Mouse (Mus musculus) cerebellum, adult 11-12 months (tissue): ENCODE data around the gene Sycp2l.

Experiments used
- DNase-seq: peaks from one replicate; pipeline ENCODE4 v3.0.0; 2022

Gene Sycp2l

DNA sequence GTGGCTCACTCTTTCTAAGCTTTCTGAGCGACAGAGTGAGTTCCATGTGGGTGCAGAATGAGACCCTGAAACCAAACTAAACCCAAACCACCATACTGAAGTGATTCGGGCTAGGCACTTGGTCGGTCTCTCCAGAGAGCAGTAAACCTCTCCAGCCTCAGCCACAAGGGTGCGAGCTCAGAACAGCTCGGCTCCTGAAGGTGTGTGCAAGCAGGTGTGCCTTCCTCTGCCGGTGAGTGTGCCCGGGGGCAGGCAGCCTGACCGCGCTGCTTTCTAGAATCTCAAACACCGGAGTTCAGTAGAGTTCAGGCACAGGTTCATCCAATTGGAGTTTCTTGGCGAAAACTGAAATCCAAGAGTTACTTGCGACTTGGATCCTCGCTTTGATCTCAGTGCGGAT is at the start of gene Sycp2l:
Sycp2l (plus strand) TSS at position 368 of the 400 bp plus-strand sequence.
- DNase-seq: no peak

DNA sequence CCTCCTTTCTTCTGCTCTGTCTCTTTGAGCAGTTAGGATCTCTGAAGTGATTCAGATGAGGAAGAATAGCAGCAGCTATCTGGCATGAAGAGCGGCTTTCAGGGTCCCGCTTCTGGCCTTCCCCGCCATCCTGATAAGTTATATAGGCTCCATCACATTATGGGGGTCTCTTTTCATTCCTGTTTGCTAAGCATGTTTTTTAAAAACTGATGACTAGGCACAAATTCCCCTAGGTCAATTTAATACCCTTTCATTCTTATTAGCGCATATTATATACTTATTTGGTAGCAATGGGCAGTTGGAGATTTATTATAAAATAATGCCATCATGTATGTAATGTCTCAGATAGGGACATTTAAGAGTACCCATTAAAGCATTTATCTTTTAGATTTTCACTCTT is 46.5 kb upstream of the Sycp2l start:
- no peak for DNase-seq

DNA sequence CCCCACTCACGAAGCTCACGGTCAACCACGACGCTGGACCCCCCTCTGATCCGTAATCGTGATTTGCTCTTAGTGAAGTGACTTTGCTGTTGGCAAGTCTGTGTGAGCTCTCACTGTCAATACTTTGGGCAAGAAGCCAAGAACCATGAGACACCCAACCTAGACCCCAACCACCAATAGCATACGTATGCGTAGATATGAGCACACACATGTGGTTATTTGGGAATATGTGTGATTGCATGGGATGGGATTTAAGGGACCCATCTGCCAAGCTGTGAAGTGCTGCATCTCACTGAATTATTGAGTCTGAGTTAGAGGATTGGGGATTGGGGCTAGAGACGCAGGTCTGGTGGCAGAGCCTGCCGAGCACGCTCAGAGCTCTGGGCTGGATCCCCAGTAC is 42.5 kb upstream of the Sycp2l start:
- DNase-seq: no peak

DNA sequence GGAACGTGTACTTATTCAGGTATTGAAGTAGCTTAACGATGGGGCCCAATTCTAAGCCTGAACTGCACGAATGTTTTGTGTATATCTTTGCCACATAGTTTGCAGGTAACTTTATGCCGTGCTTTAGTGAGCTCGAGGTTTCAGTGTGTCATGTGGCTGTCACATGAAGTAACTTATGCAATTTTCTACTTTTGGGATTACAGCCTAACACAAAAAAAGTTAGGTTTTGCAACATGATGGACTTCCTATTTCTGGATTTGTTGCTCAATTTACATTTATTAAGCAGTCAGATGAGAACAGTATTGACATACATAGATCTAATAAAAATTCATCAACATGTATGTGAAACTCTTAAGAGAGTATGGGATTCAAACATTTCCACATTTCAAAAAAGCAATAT is 40.3 kb upstream of the Sycp2l start:
- DNase-seq: no peak

DNA sequence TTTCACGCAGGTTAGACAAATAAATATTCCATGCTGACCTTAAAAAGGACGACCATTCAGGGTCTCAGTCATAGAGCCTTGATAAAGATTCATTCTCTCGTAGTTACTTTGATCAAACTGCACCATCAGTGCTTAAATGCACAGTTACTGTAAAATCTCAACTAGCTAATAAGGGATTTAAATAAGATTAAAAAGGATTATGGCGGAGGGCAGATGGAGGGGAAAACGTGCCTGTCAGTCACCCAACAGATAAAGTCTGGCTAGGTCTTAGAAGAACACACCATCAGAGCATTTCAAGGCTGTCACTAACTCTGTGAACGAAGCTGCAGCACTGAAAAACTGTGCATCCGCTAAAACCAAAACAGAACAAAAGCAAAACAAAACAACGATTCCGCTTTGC is 36.2 kb upstream of the Sycp2l start:
- no peak for DNase-seq

DNA sequence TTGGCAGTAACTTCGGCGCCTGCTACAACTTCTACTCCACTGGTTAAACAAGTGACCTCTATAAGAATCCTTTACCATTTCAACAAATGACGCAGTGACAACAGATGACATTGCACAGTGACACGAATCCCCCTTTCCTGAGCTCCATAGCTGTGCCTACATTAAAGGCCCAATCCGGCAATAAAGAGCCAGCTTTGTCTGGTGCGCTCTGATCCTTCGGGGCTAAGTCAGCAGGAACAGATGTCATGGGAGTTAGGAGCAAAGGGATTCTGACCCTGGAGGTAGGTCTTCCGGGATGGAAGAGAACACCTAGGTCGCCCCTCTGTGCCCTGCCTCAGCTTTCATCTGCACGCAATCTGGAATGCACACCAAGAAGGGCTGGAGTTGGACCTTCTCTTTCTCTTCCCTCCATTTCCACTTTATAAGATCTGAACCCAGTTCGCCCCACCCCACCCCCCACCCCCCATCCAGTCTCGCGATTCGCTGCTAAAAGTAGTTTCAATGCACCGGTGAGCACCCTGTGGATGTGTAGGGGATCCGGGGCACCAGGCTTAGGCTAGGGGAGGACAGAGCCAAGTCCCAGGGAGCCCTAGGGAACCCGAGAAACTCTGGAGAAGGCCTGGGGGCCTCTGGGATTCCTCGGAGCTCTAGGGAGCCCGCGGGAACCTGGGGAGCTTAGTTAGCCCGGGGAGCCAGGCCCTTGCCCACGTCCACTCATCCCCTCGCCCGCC is 35.3 kb upstream of the Sycp2l start:
- no peak for DNase-seq

DNA sequence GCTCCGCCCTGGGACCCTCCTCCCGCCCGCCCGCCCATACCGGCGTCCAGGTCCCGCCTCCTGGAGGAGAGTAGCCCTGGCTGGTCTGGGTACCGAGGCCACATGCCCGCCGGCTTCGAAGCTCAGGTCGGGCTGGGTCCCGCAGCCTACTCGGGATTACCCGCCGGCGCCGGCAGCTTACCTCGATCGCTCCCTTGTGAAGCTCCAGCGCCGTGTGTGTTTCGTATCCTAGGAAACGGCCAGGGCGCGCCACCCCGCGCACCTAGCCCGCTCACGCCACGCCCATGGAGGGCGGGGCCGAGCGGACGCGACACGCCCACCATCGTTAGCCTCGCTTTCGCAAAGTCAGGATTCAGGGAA is 34.7 kb upstream of the Sycp2l start, which contains the start of gene Mak:
Mak (minus strand) TSS at position 286 of the 360 bp plus-strand sequence.
- peak; percentile 8 for DNase-seq

DNA sequence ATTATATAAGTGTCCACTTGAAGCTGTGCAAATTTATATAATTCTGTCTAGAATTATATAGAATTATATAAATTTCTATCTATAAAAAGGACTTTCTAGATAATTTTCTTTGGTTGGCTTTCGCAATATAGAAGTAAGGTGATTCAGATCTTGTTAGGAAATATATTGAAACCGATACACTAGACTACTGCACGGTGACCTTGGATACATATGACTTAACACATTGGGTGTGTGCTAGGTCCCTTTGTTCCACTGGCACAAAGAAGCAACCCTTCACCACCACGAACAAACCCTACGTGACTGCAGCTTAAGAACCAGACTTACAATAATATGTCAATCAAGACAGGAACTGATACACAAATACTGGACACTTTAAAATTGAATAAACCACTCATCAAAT is 34.2 kb upstream of the Sycp2l start:
- no peak for DNase-seq

DNA sequence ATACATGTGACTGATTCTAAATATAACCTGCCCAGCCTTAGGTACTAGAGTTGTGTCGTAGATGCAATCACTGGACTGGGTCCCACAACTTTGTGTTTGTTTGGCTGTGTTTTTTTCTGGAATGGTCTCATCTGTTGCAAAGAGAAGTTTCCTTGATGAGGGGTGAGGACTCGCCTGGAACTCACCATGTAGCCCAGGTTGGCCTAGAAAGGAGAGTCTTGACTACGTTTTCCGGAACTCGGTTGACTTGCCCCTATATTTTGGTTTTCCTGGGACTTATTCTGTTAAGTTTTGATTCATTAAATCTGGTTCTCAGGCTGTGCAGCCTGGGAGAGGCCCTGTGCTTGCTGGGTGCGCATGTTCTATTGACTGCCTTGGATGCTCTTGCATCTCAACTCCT is 33.4 kb upstream of the Sycp2l start:
- no peak for DNase-seq

DNA sequence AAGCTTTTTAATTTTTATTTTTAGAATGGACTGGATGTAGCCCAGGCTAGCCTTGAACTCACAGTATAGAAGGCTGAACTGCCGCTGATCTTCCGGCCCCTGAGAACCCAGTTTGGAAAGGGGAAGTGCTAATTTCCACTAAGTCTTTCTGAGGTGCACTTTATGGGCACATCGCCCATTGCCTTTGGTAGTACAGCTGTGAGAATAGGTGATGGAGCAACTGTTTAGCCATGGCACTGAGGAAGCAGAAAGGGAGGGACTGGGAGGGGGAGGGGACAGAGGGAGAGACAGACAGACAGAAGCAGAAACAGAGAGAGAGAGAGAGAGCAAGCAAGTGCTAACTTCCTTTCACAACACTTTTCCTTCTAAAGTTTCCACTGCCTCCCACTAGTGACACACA is 29.6 kb upstream of the Sycp2l start:
- no peak for DNase-seq

DNA sequence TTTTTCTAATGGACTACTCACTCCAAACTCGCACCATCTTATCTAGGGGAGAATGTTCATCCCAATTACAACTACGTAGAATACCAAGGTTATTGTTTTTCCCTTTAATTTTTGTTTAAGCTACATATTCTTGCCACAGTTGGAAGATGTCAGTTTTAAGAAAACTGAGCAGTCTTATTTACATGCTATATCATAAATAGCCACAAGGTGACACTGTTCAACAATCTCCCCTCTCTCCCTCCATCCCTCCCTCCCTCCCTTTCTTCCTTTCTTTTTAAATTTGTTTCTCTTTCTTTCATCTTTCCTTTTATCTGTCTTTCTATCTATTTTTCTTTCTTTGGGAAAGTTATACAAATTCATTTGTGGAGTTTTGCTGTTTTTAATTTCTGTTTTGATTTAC is 29.0 kb upstream of the Sycp2l start:
- DNase-seq: no peak

DNA sequence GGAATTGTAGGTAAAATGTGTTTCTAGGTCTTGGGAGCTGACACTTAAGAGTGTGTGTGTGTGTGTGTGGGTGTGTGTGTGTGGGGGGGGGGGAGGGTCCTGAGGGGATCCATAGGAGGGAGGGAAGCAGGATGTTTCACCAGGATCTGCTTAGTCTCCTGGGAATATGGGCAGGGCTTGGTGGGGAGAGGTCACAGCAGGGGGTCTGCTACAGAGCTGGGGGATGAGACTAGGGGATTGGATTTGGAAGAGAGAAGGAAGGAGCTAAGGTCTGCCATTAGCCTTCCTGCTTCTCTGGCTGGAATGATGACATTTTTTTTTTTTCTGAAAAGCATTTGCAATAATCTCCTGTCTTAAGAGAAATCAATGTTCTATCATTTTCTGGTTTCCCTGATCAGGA is 25.4 kb upstream of the Sycp2l start:
- no peak for DNase-seq

DNA sequence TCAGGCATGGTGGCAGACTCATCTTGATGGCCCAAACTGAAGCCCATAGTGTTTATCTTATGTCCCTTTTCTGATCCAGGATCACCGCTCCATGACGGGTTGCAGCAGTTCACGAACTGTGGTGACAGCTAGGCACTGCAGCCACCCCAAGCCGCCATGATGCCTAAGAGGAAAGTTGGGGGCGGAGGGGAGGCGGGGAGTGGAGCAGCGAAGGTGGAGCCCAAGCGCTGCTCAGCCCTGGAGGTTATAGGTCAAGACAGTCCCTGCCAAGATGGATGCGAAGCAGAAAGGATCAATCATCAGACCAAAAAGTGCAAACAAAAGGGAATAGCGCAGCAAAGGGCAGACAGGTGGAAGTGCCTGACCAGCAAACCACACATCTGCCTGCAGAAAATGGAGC is 22.8 kb upstream of the Sycp2l start:
- DNase-seq: no peak

DNA sequence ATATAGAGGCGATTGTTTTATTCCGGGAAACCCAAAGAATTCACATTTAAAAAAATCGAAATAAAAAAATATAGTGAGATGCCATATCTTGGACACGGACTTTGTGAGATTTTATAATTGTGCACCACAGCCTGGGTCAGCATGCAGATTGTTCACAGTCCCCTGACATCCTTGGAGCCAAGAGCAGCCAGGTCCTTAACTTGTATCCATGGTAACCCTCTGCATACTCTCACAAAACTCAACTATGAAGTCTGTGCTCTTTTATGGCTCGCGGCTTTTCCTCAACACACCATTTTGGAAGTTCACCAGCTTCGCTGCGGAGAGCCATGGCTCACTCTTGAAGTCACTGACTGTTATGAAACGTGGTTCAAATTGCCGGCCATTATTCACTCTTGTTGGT is 19.9 kb upstream of the Sycp2l start:
- DNase-seq: no peak

DNA sequence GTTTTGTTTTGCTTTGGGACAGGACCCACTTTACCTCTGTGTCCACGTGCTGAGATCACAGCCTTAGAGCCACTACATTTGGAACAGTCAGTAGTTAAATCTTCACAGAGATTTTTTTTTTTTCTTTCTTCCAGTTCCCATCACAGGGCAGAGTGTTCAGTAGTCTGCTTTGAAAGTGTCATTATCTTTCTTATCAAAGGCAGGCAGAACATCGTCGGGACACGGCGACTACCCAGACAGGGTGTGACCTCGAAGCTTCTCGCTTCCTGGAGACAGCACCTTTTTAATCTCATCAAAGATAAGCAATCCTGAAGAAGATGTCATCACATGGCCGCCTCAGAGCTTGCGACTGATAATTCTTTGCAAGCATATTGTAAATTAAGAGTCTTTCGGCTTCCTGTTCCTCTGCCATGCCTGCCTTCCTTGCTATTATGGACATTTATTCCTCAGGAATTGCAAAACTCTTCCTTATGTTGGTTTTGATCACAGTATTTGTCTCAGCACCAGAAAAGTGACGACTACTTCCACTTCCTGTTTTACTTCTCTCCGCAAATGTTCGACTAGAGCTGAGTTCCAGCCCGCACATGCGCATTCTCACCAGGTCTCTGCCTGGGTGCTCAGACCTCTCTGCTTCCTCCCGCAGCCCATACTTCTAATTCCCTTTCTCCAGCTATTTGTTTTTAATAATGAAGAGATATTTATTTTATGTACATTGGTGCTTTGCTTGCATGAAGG is 16.6 kb upstream of the Sycp2l start:
- no peak for DNase-seq

DNA sequence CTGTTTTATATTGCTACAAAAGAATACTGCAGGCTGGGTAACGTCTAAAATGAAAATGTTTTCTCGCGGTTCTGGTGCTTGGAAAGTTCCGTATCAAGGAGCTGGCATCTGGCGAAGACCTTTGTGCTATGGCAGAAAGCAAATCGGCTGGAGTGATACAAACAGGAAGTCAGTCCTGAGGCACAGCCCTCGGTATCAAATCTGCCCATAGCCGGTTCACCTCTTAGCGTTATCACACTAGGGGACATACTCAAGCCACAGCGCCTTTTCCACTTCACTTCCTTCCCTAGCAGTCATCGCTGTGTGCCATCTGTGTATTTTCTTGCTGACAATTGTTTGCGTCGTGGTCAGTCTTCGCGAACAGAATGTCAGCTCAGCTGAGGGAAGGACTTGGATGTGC is 15.8 kb upstream of the Sycp2l start:
- no peak for DNase-seq

DNA sequence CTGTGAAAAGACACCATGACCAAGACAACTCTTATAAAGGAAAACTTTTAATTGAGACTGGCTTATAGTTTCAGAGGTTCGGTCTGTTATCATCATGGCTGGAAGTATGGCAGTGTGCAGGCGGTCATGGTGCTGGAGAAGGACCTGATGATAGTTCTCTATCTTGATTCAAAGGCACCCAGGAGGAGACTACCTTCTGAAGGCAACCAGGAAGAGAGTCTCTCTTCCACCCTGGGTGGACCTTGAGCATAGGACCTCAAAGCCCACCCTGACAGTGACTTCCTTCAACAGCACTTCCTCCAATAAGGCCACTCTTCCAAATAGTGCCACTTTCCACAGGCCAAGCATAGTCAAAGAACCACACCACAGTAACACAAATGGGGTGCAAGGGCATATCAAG is 14.1 kb upstream of the Sycp2l start:
- DNase-seq: no peak

DNA sequence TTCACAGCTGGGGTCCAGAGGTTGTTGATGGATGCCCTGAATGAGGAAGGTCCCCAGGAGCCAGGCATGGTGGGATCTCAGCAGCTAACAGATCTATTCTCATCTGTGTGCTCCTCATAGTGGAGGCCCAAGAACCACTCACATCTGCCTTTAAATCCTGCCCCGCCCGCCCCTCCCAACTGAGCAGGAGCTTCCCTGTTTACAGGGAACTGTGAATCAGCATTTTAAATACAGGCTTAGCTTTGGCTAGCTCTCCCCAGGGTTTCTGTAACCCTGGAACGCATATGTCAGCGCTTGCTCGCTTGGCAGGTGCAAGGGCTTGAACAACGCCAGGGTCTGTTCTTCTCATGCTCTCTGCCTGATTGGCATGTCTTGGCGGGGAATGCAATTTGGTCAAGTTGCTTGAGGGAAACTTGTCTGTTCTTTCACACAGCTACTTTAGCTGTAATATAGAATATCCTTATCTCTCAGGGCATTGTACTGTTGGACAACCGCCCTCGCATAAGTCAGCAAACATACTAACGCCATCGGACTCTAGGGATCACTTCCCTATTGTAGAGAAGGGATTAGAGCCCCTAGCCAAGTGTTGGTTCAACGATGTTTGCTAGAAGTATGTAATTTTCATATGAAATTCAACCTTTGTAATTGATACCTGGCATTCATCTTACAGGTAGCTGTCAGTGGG is 10.1 kb upstream of the Sycp2l start:
- DNase-seq: no peak

DNA sequence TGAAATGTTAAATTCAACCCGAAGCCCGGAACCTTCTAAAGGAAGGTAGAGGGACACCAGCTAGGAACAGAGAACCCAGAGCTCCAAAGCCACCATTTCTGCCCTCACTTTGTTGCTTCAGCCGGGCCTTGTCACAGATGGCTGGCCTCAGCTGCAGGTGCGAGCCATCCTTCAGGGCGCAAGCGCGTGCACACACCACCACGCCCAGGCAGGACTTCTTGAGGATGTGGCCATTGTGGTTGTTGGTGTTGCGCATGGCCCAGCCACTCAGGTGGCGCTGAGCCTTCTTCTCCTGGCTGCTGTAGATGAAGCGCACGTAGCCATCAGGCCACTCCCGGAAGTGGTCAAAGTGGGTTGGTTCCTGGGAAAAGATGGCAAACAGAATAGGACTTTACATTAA is 8.6 kb upstream of the Sycp2l start:
- DNase-seq: no peak

DNA sequence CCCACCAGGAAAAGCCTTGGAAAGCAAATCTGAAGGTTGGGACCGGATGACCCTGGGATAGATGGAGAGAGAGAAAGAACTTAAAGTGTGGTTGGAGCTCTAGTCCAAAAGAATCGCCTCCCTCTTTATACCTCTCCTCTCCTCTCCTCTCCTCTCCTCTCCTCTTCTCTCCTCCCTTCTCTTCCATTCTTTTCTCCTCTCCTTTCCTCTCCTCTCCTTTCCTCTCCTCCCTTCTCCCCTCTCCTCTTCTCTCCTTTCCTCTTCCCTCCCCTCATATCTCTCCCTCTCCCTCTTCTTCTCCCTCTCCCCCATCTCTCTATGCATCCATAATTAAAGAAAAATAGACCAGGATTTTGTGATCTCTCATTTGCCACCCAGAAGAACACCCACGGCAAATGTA is 3.2 kb upstream of the Sycp2l start, which contains the start of gene Gcm2:
Gcm2 (minus strand) TSS at position 101 of the 400 bp plus-strand sequence.
- DNase-seq: no peak

DNA sequence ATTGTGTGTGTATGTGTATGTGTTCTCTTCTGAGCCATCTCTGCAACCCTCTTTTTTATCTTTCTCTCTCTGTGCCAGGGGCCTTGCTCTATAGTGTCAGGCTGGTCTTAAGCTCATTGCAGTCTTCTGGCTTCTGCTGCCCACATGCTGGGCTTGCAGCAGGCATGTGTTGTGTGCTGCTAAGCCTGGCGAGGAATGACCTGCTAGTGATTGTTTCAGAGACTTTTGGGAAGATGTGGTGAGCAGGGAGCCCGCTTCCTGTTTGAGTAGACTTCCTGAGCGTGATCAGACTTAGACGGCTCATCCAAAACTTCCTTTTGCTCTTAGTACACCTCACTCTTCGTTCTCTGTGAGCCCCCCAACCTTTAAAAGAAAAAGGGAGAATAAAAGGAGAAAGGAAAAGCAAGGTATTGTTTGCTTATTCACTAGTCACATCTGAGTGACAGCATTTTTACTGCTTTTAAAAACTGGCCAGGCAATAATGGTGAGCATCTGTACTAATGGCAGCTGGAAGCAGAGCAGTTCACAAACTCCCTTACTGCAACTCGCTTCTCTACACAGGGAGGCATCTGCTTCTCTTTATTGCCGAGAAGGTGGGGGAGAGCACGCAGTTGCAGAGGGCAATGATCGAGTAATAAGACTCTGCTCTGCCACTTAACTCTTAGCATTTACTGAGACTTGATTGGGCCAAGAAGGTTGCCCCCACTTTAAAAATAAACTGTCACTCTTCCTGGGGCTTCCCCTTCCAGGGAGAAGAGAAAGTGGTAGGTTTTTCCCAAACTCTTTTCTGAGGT is 5.2 kb downstream of the Sycp2l start:
- no peak for DNase-seq

DNA sequence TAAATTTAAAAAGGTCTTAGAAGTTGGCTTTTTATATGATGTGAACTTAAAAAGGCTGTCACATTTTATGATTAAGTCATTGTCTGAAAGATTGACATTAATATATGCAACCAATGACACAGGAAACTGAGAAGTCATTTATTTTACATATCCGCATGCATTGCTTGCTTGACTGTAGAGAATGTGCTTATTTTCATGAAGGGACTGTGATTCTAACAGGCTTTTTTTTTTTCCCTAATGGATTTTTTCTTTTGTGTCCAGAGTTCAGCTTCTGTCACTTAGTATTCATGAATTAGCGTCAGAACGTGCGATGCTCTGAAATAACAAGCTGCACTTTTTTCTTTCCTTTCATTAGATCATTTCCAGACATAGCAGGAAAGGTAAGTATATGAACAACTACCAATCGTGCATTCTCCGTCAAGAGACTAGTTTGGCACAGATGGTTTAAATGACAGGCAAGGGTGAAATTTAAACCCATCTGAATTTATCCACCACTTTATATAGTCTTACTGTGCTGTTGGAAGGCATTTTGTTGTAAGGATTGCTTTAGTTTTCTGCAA is 9.6 kb downstream of the Sycp2l start:
- no peak for DNase-seq

DNA sequence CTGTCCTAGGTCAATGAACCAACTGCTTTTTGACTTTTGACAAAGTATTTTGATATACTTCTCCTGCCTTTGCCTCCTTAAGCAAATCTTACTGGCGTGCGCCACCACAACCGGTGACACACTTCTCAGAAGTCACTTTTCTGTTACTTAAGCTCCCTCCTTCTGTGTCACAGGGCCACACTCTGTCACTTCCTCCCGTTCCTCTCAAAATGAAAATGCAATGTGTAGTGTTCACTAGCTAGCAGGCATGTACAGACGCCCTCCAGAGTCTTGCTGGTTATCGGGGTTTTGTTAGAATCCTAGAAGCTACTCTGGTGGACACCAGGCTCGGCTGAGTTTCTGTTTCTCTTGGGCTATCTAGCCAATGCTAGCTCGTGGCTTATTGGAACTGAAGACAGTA is 14.2 kb downstream of the Sycp2l start:
- no peak for DNase-seq
